Mouse (Mus musculus) lung, postnatal 0 days (tissue): ENCODE results near the gene Ccl3. TPM values are rescaled to one million over a fixed set of nuclear protein-coding genes. Genes with fewer than 3 reads are reported as not detected.
A peak's percentile ranks its signal among the peaks of the same experiment; 100 is the strongest.

Source experiments
- ATAC-seq: fragments of 200-750 bp; cut with Nextera tagmentation; 2 replicates; pipeline ENCODE4 v1.8.0; 2017; ENCODE audit warnings: moderate library complexity
- DNase-seq: peaks from one replicate; pipeline ENCODE4 v3.0.0-alpha.2; 2016; ENCODE audit warnings: low spot score
- H3K27ac ChIP-seq: fragments of 300-500 bp; sonication (generic); 2 replicates; pipeline ENCODE4 v1.5.1; 2014; ENCODE audit warnings: antibody characterized with exemption, mild to moderate bottlenecking, low read length, mixed read lengths
- H3K27me3 ChIP-seq: fragments of 300-500 bp; sonication (generic); replicated peaks from 2 replicates; pipeline ENCODE4 v1.6.1; 2014; ENCODE audit warnings: low read length, mixed read lengths; ENCODE audit not compliant: insufficient read depth
- H3K36me3 ChIP-seq: fragments of 300-500 bp; sonication (generic); 2 replicates; pipeline ENCODE4 v1.6.1; 2014; ENCODE audit warnings: low read length, mixed read lengths; ENCODE audit not compliant: insufficient read depth
- H3K4me1 ChIP-seq: fragments of 300-500 bp; sonication (generic); 2 replicates; pipeline ENCODE4 v1.6.1; 2014; ENCODE audit warnings: antibody characterized with exemption, low read depth, low read length, mixed read lengths; ENCODE audit not compliant: insufficient read depth
- H3K4me2 ChIP-seq: fragments of 300-500 bp; sonication (generic); replicated peaks from 2 replicates; pipeline ENCODE4 v1.6.1; 2014; ENCODE audit warnings: low read depth, mild to moderate bottlenecking, low read length, moderate library complexity, mixed read lengths
- H3K4me3 ChIP-seq: fragments of 300-500 bp; sonication (generic); 2 replicates; pipeline ENCODE4 v1.5.1; 2014; ENCODE audit warnings: low read depth, low read length
- H3K9ac ChIP-seq: fragments of 300-500 bp; sonication (generic); replicated peaks from 2 replicates; pipeline ENCODE4 v1.6.1; 2014; ENCODE audit warnings: low read depth, mild to moderate bottlenecking
- H3K9me3 ChIP-seq: fragments of 300-500 bp; sonication (generic); 2 replicates; pipeline ENCODE4 v1.6.1; 2016; ENCODE audit warnings: low read length, mixed read lengths
- CTCF ChIP-seq: IDR thresholded peaks from 2 replicates; pipeline ENCODE4 v1.5.1; 2016; ENCODE audit warnings: antibody characterized with exemption, mild to moderate bottlenecking
- EP300 ChIP-seq: IDR thresholded peaks from 2 replicates; pipeline ENCODE4 v1.6.1; 2016; ENCODE audit warnings: antibody characterized with exemption, mild to moderate bottlenecking, control low read depth
- WGBS: fragments of 180-500 bp; shearing (Covaris S2); extraction: QIAGEN DNeasy Blood & Tissue Kit; methylation state at CpG from one replicate; pipeline ENCODE4 v1.1.7; 2014; 5-methylcytosine and 5-hydroxymethylcytosine counted together
- polyA plus RNA-seq: library from polyadenylated mRNA; unstranded; fragments of >200 nt; fragmentation: Nextera tagmentation; extraction: Ambion mirVana; gene quantifications from 2 replicates; pipeline ENCODE4 v1.2.1, GENCODE M21; 2015

The Ccl3 gene
- polyA plus RNA-seq = 3.6 and 11.2 TPM in 2 replicates

- Histone ChIP-seq H3K36me3 (no peaks in the 10 kb centered on the region), H3K9ac (no peak within 1 kb of the TSS), H3K27me3 (no peaks in the 10 kb centered on the region), H3K9me3 (no peaks in the 10 kb centered on the region), H3K4me1 (no peaks in the 10 kb centered on the region), H3K4me2 (no peak within 1 kb of the TSS), H3K27ac (no peak within 1 kb of the TSS), H3K4me3 (no peak within 1 kb of the TSS)
- ATAC-seq (no peak), DNase-seq (peak; percentile 25)
- TF ChIP-seq EP300 = no peak
- no peak for TF ChIP-seq CTCF
- WGBS = 62% methylated on average over 8 of the region's 8 CpGs
Measured at GRCm38 (mm10) chr11:83649305-83649841, at the start of gene Ccl3. Gene Ccl3, minus strand, starts transcription at chr11:83649355.

- H3K27me3 ChIP-seq = no peaks in the 10 kb centered on the region
- no peak for ATAC-seq
- H3K4me3 ChIP-seq = no peak overlapping the region
- no peak overlapping the region for H3K4me2 ChIP-seq
- H3K27ac ChIP-seq = no peak overlapping the region
- 38% methylated on average over 1 of the region's 1 CpGs for WGBS
- no peaks in the 10 kb centered on the region for H3K36me3 ChIP-seq
- no peak for DNase-seq
- no peak overlapping the region for H3K9ac ChIP-seq
- TF ChIP-seq EP300 (no peak), CTCF (no peak)
- H3K4me1 ChIP-seq = no peaks in the 10 kb centered on the region
- H3K9me3 ChIP-seq = no peaks in the 10 kb centered on the region
Measured at GRCm38 (mm10) chr11:83692008-83692407, 42.9 kb upstream of the Ccl3 start.

- no peak overlapping the region for H3K9ac ChIP-seq
- 68% methylated on average over 1 of the region's 1 CpGs for WGBS
Measured at GRCm38 (mm10) chr11:83689918-83690317, 40.8 kb upstream of the Ccl3 start.

DNA sequence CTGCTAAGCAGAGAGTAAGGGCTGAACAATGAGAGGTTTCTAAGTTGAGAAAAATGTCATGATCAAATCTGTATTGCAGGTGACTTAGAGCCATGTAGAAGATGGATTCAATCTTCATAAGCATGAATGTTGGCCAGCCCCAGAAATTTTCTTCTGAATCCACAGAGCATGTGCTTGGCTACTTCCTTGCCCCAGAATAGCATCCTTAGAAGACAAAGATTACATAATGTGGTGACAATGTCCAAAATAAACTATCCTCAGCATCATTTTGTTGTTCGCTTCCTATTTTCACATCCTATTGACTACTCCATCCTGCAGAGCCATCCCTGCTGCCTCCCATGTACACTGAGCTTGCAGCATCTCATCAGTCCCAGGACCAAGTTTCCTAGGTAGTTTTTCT is 26.5 kb upstream of the Ccl3 start:
- ATAC-seq (no peak), DNase-seq (no peak)
- no peak overlapping the region for H3K27ac ChIP-seq
- WGBS = 86% methylated on average over 1 of the region's 1 CpGs
- H3K36me3 ChIP-seq = no peaks in the 10 kb centered on the region
- H3K9me3 ChIP-seq = no peaks in the 10 kb centered on the region
- TF ChIP-seq CTCF (no peak), EP300 (no peak)
- no peak overlapping the region for H3K4me3 ChIP-seq
- no peaks in the 10 kb centered on the region for H3K27me3 ChIP-seq
- no peak overlapping the region for H3K9ac ChIP-seq
- H3K4me1 ChIP-seq = no peaks in the 10 kb centered on the region
- no peak overlapping the region for H3K4me2 ChIP-seq

More at GRCm38 (mm10) chr11:83689918-83690317, 40.8 kb upstream of the Ccl3 start:
- Histone ChIP-seq H3K36me3 (no peaks in the 10 kb centered on the region), H3K9me3 (no peaks in the 10 kb centered on the region), H3K4me3 (no peak overlapping the region), H3K27me3 (no peaks in the 10 kb centered on the region), H3K27ac (no peak overlapping the region), H3K4me1 (no peaks in the 10 kb centered on the region), H3K4me2 (no peak overlapping the region)
- TF ChIP-seq EP300 (no peak), CTCF (no peak)
- DNase-seq = no peak
- no peak for ATAC-seq

- no peak overlapping the region for H3K4me2 ChIP-seq
- no peak overlapping the region for H3K9ac ChIP-seq
- DNase-seq (no peak), ATAC-seq (no peak)
- H3K27ac ChIP-seq = no peak overlapping the region
- H3K36me3 ChIP-seq = no peaks in the 10 kb centered on the region
- H3K27me3 ChIP-seq = no peaks in the 10 kb centered on the region
- TF ChIP-seq CTCF = no peak
- no peak for TF ChIP-seq EP300
- no peak overlapping the region for H3K4me3 ChIP-seq
- no peaks in the 10 kb centered on the region for H3K9me3 ChIP-seq
- H3K4me1 ChIP-seq = no peaks in the 10 kb centered on the region
Measured at GRCm38 (mm10) chr11:83671743-83672142, 22.6 kb upstream of the Ccl3 start.

DNA sequence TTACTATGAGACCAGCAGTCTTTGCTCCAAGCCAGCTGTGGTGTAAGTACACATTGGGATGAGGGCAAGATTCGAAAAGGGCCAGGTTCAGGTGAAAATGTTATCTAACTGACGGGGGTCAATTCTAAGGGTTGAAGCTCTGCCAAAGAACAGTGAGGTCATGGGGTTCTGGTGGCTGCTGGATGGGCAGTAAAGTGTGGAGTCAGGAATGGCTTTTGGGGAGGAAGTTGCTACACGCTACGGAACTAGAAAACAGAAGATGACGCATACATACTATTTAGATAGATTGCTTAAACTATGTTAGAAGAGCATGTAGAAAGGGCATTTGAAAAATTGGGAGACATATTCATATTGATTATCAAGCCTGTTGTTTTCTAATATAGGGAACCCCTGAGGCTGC is 14.4 kb upstream of the Ccl3 start:
- no peak overlapping the region for H3K9ac ChIP-seq

DNA sequence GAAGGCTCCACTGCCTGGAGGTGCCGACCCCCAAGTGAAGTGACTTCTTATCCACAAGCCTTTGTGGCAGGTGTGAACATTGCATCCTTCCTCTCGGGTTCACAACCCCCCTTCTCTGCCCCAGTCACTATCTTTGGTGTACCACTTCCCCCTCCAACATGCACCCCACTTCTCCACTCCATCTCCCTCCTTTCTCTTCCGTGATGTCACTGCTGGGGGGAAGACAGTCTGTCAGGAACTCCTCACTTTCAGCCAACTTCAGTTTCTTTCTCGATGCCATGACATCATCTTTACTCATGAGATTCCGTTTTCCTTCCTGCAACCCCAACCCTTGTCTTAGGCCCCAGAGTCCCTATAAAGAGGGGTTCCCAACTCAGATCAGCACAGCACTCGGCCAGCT is 13.0 kb upstream of the Ccl3 start, which contains the start of gene Ccl4:
Gene Ccl4 (plus strand): TSS at position 381 of the 400 bp plus-strand sequence.
- Histone ChIP-seq H3K9me3 (no peaks in the 10 kb centered on the region), H3K27ac (no peak within 1 kb of the TSS), H3K27me3 (no peaks in the 10 kb centered on the region), H3K36me3 (no peaks in the 10 kb centered on the region), H3K4me3 (no peak within 1 kb of the TSS), H3K4me1 (no peaks in the 10 kb centered on the region), H3K9ac (no peak within 1 kb of the TSS), H3K4me2 (no peak within 1 kb of the TSS)
- DNase-seq = no peak
- no peak for ATAC-seq
- 59% methylated on average over 6 of the region's 6 CpGs for whole genome bisulfite sequencing
- no peak for TF ChIP-seq CTCF
- TF ChIP-seq EP300 = no peak

More for the DNA sequence above, 14.4 kb upstream of the Ccl3 start:
- H3K9me3 ChIP-seq = no peaks in the 10 kb centered on the region
- no peak for ATAC-seq
- TF ChIP-seq EP300 = no peak
- no peak for TF ChIP-seq CTCF
- H3K4me1 ChIP-seq = no peaks in the 10 kb centered on the region
- 46% methylated on average over 5 of the region's 5 CpGs for WGBS
- H3K4me2 ChIP-seq = no peak overlapping the region
- no peak overlapping the region for H3K27ac ChIP-seq
- no peaks in the 10 kb centered on the region for H3K36me3 ChIP-seq
- no peak overlapping the region for H3K4me3 ChIP-seq
- DNase-seq = peak; percentile 31
- no peaks in the 10 kb centered on the region for H3K27me3 ChIP-seq
